Mouse (Mus musculus) T-cell, adult 2 months (primary cell): Measurements from ENCODE around the gene Jtb.
"Not testable (repeated sequence)": the region's sequence is repeated elsewhere in the genome, so short reads cannot be mapped to it uniquely, and the experiment has no call there.

ENCODE experiments used
- DNase-seq: peaks from one replicate; pipeline ENCODE4 v3.0.0; 2022; ENCODE audit warnings: low spot score

The Jtb gene

GRCm38 (mm10) chr3:90224331-90224730 is 7.1 kb upstream of the Jtb start:
- DNase-seq: no peak

- no peak for DNase-seq
Measured at GRCm38 (mm10) chr3:90231075-90231474, 322 bp upstream of the Jtb start.

GRCm38 (mm10) chr3:90241251-90241650 is 9.9 kb downstream of the Jtb start:
- no peak for DNase-seq

- no peak for DNase-seq
Measured at GRCm38 (mm10) chr3:90241669-90242358, 10.4 kb downstream of the Jtb start.

GRCm38 (mm10) chr3:90242984-90243775 is 11.8 kb downstream of the Jtb start, which contains the start of gene Creb3l4:
Creb3l4 (minus strand) TSS chr3:90243512.
- DNase-seq: no peak

- no peak for DNase-seq
Measured at GRCm38 (mm10) chr3:90245406-90245805, 14.0 kb downstream of the Jtb start.

GRCm38 (mm10) chr3:90247630-90247959 is 16.2 kb downstream of the Jtb start:
- DNase-seq: no peak

GRCm38 (mm10) chr3:90247960-90248745 is 16.8 kb downstream of the Jtb start, which contains the start of gene Slc39a1:
Slc39a1 (plus strand) TSS chr3:90248172.
- peak; percentile 86 for DNase-seq

GRCm38 (mm10) chr3:90248746-90249100 is 17.3 kb downstream of the Jtb start:
- no peak for DNase-seq

GRCm38 (mm10) chr3:90250791-90251190 is 19.4 kb downstream of the Jtb start:
- DNase-seq: no peak

- DNase-seq: not testable (repeated sequence)
Measured at GRCm38 (mm10) chr3:90251731-90252226, 20.4 kb downstream of the Jtb start.

GRCm38 (mm10) chr3:90252659-90253058 is 21.3 kb downstream of the Jtb start:
- DNase-seq: not testable (repeated sequence)

- DNase-seq: not testable (repeated sequence)
Measured at GRCm38 (mm10) chr3:90253174-90253573, 21.8 kb downstream of the Jtb start.

- peak; percentile 93 for DNase-seq
Measured at GRCm38 (mm10) chr3:90253653-90254418, 22.4 kb downstream of the Jtb start, which contains the start of gene Crtc2. Crtc2 (plus strand) TSS chr3:90254163.

GRCm38 (mm10) chr3:90254419-90255193 is 23.2 kb downstream of the Jtb start:
- peak; percentile 21 for DNase-seq

GRCm38 (mm10) chr3:90255194-90255565 is 23.8 kb downstream of the Jtb start:
- DNase-seq: no peak

GRCm38 (mm10) chr3:90255784-90256353 is 24.5 kb downstream of the Jtb start:
- DNase-seq: no peak

GRCm38 (mm10) chr3:90256731-90257530 is 25.5 kb downstream of the Jtb start:
- DNase-seq: no peak

GRCm38 (mm10) chr3:90258521-90258920 is 27.1 kb downstream of the Jtb start:
- DNase-seq: no peak
